Mouse (Mus musculus) myocyte (in vitro differentiated cells): Measurements from ENCODE around the gene Hoxb7. TPM values are rescaled to one million over a fixed set of nuclear protein-coding genes. Genes with fewer than 3 reads are reported as not detected.

Experiments
- H3K27me3 ChIP-seq: one replicate; pipeline ENCODE4 v1.6.1; 2011; ENCODE audit not compliant: control insufficient read depth, insufficient read depth, insufficient read length
- H3K36me3 ChIP-seq: one replicate; pipeline ENCODE4 v1.6.1; 2011; ENCODE audit not compliant: control insufficient read depth, insufficient read depth
- H3K4me2 ChIP-seq: one replicate; pipeline ENCODE4 v1.6.1; 2011; ENCODE audit warnings: low read depth, control low read depth
- H3K4me3 ChIP-seq: one replicate; pipeline ENCODE4 v1.5.1; 2011; ENCODE audit warnings: mild to moderate bottlenecking, control low read depth, moderate library complexity
- H3K79me2 ChIP-seq: one replicate; pipeline ENCODE4 v1.6.1; 2011; ENCODE audit not compliant: control insufficient read depth, insufficient read depth
- H3ac ChIP-seq: one replicate; pipeline ENCODE4 v1.6.1; 2011; ENCODE audit not compliant: control insufficient read depth, insufficient read length
- CEBPB ChIP-seq: IDR thresholded peaks from 2 replicates; pipeline ENCODE4 v1.6.1; 2011; ENCODE audit warnings: mild to moderate bottlenecking, moderate library complexity; ENCODE audit not compliant: poor library complexity, insufficient read depth, severe bottlenecking
- E2F4 ChIP-seq: IDR thresholded peaks from one replicate; pipeline ENCODE4 v1.6.1; 2011; ENCODE audit warnings: mild to moderate bottlenecking, control low read depth, moderate library complexity; ENCODE audit not compliant: insufficient read depth
- MAX ChIP-seq: IDR thresholded peaks from one replicate; pipeline ENCODE4 v1.6.1; 2011; ENCODE audit warnings: low read depth, mild to moderate bottlenecking, control low read depth
- MYOD1 ChIP-seq, 3 experiments: IDR thresholded peaks; one replicate each; pipeline ENCODE4 v1.6.1; 2011; ENCODE audit warnings: control low read depth in 2 of 3, low read depth in 2 of 3, mild to moderate bottlenecking in 2 of 3, moderate library complexity in 1 of 3; ENCODE audit not compliant: insufficient read length in 2 of 3, control insufficient read depth in 1 of 3
- MYOG ChIP-seq, 3 experiments: IDR thresholded peaks; one replicate each; pipeline ENCODE4 v1.6.1; 2011; ENCODE audit warnings: control low read depth in 2 of 3, low read depth in 2 of 3, mild to moderate bottlenecking in 2 of 3; ENCODE audit not compliant: insufficient read length in 2 of 3, control insufficient read depth in 1 of 3, insufficient read depth in 1 of 3
- POLR2A ChIP-seq: IDR thresholded peaks from one replicate; pipeline ENCODE4 v1.6.1; 2011; ENCODE audit warnings: low read depth, mild to moderate bottlenecking, control low read depth, moderate library complexity; ENCODE audit not compliant: insufficient read length
- POLR2AphosphoS2 ChIP-seq: IDR thresholded peaks from one replicate; pipeline ENCODE4 v1.6.1; 2011; ENCODE audit warnings: low read depth, control low read depth; ENCODE audit not compliant: insufficient read length
- REST ChIP-seq: IDR thresholded peaks from one replicate; pipeline ENCODE4 v1.6.1; 2011; ENCODE audit warnings: mild to moderate bottlenecking, control low read depth, moderate library complexity; ENCODE audit not compliant: insufficient read depth, insufficient read length
- SRF ChIP-seq: IDR thresholded peaks from one replicate; pipeline ENCODE4 v1.6.1; 2011; ENCODE audit warnings: low read depth; ENCODE audit not compliant: control insufficient read depth, insufficient read length
- TCF12 ChIP-seq: IDR thresholded peaks from one replicate; pipeline ENCODE4 v1.6.1; 2011; ENCODE audit warnings: mild to moderate bottlenecking, control low read depth; ENCODE audit not compliant: poor library complexity, insufficient read depth, severe bottlenecking
- TCF3 ChIP-seq: IDR thresholded peaks from one replicate; pipeline ENCODE4 v1.6.1; 2011; ENCODE audit warnings: low read depth, control low read depth; ENCODE audit not compliant: insufficient read length
- USF1 ChIP-seq: IDR thresholded peaks from one replicate; pipeline ENCODE4 v1.6.1; 2011; ENCODE audit warnings: low read depth, mild to moderate bottlenecking, control low read depth, moderate library complexity
- polyA plus RNA-seq: library from polyadenylated mRNA; unstranded; fragments of >200 nt; fragmentation: generic; extraction: Trizol; gene quantifications from one replicate; pipeline ENCODE4 v1.2.1, GENCODE M21; 2012; ENCODE audit warnings: missing spikeins

Gene Hoxb7
- polyA plus RNA-seq, 1 experiment: 0.06 TPM

DNA sequence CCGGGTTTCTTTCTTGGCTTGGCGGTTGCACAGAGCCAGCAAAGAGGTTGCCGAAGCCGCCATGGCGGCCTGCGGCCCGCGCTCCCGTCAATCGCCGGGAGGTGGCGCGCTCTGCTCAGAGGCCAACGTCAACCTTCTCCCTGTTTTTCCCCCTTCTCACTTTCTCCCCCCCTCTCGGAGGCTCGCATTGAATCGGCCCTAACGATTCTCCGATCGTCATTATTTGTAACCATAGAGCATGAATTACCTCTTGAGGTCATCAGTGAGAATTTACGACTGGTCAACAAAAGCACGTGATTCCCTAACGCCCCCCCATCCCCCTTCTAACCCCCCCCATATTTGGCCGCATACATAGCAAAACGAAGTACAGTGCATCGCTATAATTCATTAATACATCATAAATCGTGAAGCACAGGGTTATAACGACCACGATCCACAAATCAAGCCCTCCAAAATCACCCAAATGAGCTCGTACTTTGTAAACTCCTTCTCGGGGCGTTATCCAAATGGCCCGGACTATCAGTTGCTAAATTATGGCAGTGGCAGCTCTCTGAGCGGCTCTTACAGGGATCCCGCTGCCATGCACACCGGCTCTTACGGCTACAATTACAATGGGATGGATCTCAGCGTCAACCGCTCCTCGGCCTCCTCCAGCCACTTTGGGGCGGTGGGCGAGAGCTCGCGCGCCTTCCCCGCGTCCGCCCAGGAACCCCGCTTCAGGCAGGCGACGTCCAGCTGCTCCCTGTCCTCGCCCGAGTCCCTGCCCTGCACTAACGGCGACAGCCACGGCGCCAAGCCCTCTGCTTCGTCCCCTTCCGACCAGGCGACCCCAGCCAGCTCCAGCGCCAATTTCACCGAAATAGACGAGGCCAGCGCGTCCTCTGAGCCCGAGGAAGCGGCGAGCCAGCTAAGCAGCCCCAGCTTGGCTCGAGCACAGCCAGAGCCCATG is 17.0 kb downstream of the Hoxb7 start, which contains the start of gene Hoxb5:
Gene Hoxb5 (plus strand): TSS at position 186 of the 949 bp plus-strand sequence.
- Histone ChIP-seq H3K79me2 (no peaks in the 10 kb centered on the region), H3K27me3 (peaks cover 80% of the 10 kb centered on the region), H3K36me3 (no peaks in the 10 kb centered on the region), H3K4me2 (peak within 1 kb of the TSS; percentile 18), H3K4me3 (no peak within 1 kb of the TSS), H3ac (no peak within 1 kb of the TSS)
- no peak for TF ChIP-seq POLR2A
- TF ChIP-seq CEBPB: no peak
- no peak for TF ChIP-seq E2F4
- TF ChIP-seq MYOG (IDR thresholded peaks at IDR 0.05; ENCODE audit: control insufficient read depth in 1 of 3, insufficient read depth in 1 of 3, insufficient read length in 2 of 3, low read depth in 2 of 3): no peak
- TF ChIP-seq MYOD1 (IDR thresholded peaks at IDR 0.05; ENCODE audit: control insufficient read depth in 1 of 3, insufficient read length in 2 of 3, low read depth in 2 of 3): no peak
- no peak for TF ChIP-seq REST
- no peak for TF ChIP-seq POLR2AphosphoS2
- no peak for TF ChIP-seq TCF3
- no peak for TF ChIP-seq SRF
- no peak for TF ChIP-seq MAX
- no peak for TF ChIP-seq TCF12
- TF ChIP-seq USF1: no peak

DNA sequence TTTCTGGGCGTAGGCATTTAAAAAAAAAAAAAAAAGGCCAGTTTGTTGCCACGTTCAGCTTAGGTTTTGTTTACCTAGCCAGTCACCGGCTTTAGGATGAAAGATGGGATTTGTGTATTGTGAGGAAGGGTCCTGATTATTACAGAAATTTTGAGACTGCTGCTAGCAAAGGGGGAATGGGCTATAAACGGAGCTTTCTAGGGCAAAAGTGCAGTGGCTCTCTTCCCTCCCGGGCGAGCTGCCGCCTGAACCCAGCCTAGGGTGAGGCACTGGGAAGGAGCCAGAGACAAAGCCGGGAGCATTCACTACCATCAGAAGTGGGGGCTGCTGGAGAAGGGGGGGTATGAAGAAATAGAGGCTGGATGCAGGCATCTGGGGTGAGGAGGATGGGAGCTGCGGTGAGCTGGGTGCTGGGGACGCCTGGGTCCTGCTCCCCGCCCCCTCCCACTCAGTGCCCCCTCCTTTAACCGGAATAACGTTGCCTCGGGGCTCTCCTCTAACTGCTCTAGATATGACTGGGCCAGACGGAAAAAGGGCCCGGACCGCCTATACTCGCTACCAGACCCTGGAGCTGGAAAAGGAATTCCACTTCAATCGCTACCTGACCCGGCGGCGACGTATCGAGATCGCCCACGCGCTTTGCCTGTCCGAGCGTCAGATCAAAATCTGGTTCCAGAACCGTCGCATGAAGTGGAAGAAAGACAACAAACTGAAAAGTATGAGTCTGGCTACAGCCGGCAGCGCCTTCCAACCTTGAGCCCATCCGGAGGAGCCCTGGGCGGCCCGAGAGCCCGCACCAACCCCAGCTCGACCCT is 18.2 kb downstream of the Hoxb7 start:
- TF ChIP-seq MAX (no peak), TCF12 (no peak), REST (no peak), SRF (no peak), MYOD1 (IDR thresholded peaks at IDR 0.05; ENCODE audit: control insufficient read depth in 1 of 3, insufficient read length in 2 of 3, low read depth in 2 of 3) (no peak), MYOG (IDR thresholded peaks at IDR 0.05; ENCODE audit: control insufficient read depth in 1 of 3, insufficient read depth in 1 of 3, insufficient read length in 2 of 3, low read depth in 2 of 3) (no peak), CEBPB (no peak), TCF3 (no peak), POLR2A (no peak), E2F4 (no peak), USF1 (no peak)
- Histone ChIP-seq H3K4me2 (no peak overlapping the region), H3K4me3 (no peak overlapping the region), H3K79me2 (no peaks in the 10 kb centered on the region), H3K36me3 (no peaks in the 10 kb centered on the region), H3ac (no peak overlapping the region), H3K27me3 (peaks cover 79% of the 10 kb centered on the region)

DNA sequence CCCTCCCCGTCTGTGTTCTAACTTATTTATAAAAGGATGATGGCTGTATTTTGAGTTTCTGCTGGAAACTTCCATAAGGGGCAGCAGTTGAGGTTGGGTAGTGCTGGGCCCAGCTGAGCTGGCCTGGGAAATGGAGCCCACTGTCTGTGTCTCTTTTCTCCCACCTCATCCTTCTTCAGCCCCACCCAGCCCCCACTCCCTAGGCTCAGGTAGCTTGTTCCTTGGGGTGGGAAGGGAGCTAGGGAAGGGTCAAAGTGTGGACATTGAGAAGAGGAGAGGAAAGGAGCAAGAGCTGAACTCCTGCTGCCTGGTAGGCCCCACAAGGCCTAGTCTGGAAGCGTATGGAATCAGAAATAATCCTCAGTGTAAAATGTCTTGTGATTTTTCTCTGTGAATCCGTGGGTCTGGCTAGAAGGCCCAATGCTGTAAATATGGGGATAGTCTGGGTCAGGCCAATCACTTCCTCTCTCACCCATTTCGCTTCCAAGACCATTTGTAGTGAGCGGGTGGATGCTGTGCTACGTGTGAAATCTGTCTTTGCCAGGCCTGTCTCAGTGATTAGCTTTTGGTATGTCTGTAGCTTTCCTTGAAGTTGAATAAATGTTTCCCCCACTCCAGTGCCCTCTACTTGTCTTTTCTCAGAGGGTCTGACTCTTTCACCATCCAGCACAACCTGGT is 19.2 kb downstream of the Hoxb7 start:
- no peak overlapping the region for H3K4me2 ChIP-seq
- peaks cover 72% of the 10 kb centered on the region for H3K27me3 ChIP-seq
- H3K36me3 ChIP-seq: no peaks in the 10 kb centered on the region
- no peak overlapping the region for H3ac ChIP-seq
- no peak for TF ChIP-seq TCF12
- no peak for TF ChIP-seq MAX
- no peak for TF ChIP-seq POLR2A
- TF ChIP-seq MYOD1 (IDR thresholded peaks at IDR 0.05; ENCODE audit: control insufficient read depth in 1 of 3, insufficient read length in 2 of 3, low read depth in 2 of 3): no peak
- no peak for TF ChIP-seq SRF
- no peak for TF ChIP-seq CEBPB
- TF ChIP-seq REST: no peak
- no peak for TF ChIP-seq TCF3
- TF ChIP-seq MYOG (IDR thresholded peaks at IDR 0.05; ENCODE audit: control insufficient read depth in 1 of 3, insufficient read depth in 1 of 3, insufficient read length in 2 of 3, low read depth in 2 of 3): no peak
- TF ChIP-seq POLR2AphosphoS2: no peak
- TF ChIP-seq E2F4: no peak
- TF ChIP-seq USF1: no peak
- no peak overlapping the region for H3K4me3 ChIP-seq
- no peaks in the 10 kb centered on the region for H3K79me2 ChIP-seq

DNA sequence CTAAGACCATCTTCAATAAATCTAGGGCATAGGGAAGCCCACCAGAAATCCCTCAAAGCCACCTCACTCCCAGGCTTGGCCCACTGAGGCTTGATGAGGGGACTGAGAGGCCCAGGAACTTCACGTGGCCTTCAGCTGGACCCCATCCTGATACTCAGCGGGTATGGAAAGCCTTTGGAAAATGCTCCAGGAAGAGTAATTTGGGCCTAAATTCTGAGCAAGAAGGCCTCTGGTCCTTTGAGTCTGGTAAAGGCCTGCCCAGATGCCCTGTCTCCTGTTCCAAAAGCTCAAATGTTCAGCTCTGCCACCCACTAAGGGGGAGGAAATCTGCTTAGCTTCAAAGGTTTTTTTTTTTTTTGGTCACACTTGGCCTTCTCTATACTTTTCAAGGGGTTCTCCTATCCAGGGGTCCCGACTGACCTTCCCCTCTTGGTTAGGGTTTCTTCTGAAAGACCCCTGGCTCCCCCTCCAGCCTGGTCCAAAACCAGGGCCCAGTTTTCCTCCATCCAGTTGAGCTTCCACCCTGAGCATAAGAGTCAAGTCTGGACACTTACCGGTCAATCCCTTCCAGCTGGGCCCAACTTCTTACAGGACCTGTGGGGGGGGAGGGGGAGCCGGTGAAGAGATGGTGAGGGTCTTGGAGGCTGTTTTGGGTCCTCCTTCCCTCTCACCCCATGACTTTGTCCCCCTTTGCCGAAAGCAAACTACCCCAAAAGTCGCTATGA is 19.9 kb downstream of the Hoxb7 start:
- H3K4me3 ChIP-seq: no peak overlapping the region
- peaks cover 72% of the 10 kb centered on the region for H3K27me3 ChIP-seq
- no peaks in the 10 kb centered on the region for H3K36me3 ChIP-seq
- H3ac ChIP-seq: no peak overlapping the region
- H3K79me2 ChIP-seq: no peaks in the 10 kb centered on the region
- TF ChIP-seq REST (no peak), USF1 (no peak), POLR2AphosphoS2 (no peak), MYOG (IDR thresholded peaks at IDR 0.05; ENCODE audit: control insufficient read depth in 1 of 3, insufficient read depth in 1 of 3, insufficient read length in 2 of 3, low read depth in 2 of 3) (no peak), TCF3 (no peak), MYOD1 (IDR thresholded peaks at IDR 0.05; ENCODE audit: control insufficient read depth in 1 of 3, insufficient read length in 2 of 3, low read depth in 2 of 3) (no peak), TCF12 (no peak), CEBPB (no peak), MAX (no peak), POLR2A (no peak), SRF (no peak), E2F4 (no peak)
- H3K4me2 ChIP-seq: no peak overlapping the region
